Mouse (Mus musculus) CH12.LX (cell line): ENCODE results near the gene Tmem238l.

Experiments
- CTCF ChIP-seq, 2 experiments: IDR thresholded peaks in 1 of 2; conservative IDR thresholded peaks in 1 of 2; 2 replicates each; pipeline ENCODE4 v1.5.1; 2011 to 2012; ENCODE audit warnings: low read depth in 2 of 2, low read length in 2 of 2, improper control_type of control experiment in 1 of 2, inconsistent platforms in 1 of 2, mild to moderate bottlenecking in 1 of 2, moderate library complexity in 1 of 2
- E2F4 ChIP-seq: IDR thresholded peaks from 2 replicates; pipeline ENCODE4 v1.6.1; 2011; ENCODE audit warnings: low read depth, low read length, improper control_type of control experiment; ENCODE audit not compliant: insufficient replicate concordance
- ETS1 ChIP-seq: conservative IDR thresholded peaks from 2 replicates; pipeline ENCODE4 v1.6.1; 2012; ENCODE audit warnings: low read depth, mild to moderate bottlenecking, inconsistent platforms, low read length, improper control_type of control experiment, moderate library complexity
- POLR2A ChIP-seq: IDR thresholded peaks from 2 replicates; pipeline ENCODE4 v1.6.1; 2011; ENCODE audit warnings: low read depth, mild to moderate bottlenecking, improper control_type of control experiment, low read length
- TBP ChIP-seq: conservative IDR thresholded peaks from 2 replicates; pipeline ENCODE4 v1.6.1; 2011; ENCODE audit warnings: low read depth, low read length, improper control_type of control experiment
- USF1 ChIP-seq: IDR thresholded peaks from 2 replicates; pipeline ENCODE4 v1.6.1; 2014; ENCODE audit warnings: low read depth, mild to moderate bottlenecking, inconsistent platforms, low read length, improper control_type of control experiment
- ZKSCAN1 ChIP-seq: IDR thresholded peaks from 2 replicates; pipeline ENCODE4 v1.6.1; 2012; ENCODE audit warnings: low read depth, inconsistent platforms, low read length, improper control_type of control experiment, borderline replicate concordance

- no peak for TF ChIP-seq POLR2A
- TF ChIP-seq E2F4 = no peak
- no peak for TF ChIP-seq TBP
- TF ChIP-seq USF1 = no peak
- TF ChIP-seq ZKSCAN1 = no peak
- peak; percentile 66 to 99 for TF ChIP-seq CTCF (conservative IDR thresholded peaks at IDR 0.05 in 1 of 2, IDR thresholded peaks at IDR 0.05 in 1 of 2; ENCODE audit: low read depth in 2 of 2, low read length in 2 of 2)
- TF ChIP-seq ETS1 = no peak
These were observed 28.0 kb downstream of the Tmem238l start for GRCm38 (mm10) chr11:66984165-66985135.
